ENCODE assay signal across 13 mouse cellular contexts in the genomic region with DNA sequence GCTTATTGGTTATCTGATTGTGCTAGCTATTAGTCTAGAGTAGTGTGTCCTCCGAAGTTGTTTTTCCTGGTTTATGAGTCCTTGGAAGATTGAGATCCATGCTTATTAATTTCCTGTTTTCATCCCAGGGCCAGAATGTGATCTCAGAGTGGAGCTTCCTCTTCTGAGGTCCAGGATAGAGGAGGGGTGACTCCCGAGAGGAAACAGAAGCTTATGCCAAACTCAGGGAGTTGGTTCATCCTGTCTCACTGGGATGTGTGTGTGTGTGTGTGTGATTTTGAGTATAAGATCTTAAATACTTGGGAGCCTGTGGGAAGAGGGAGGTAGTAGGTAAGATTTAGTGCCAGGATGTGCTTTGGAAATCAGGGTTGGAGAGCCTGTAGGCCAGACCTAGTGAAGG. TPM values are rescaled to one million over a fixed set of nuclear protein-coding genes. Genes with fewer than 3 reads are reported as not detected.
DNase-seq lines count a peak whose midpoint lies in the region; ATAC-seq and TF ChIP-seq lines count a peak whose summit lies in the region.
"Had no signal": no experiment of that assay in that cellular context is flagged by ENCODE, and none has a peak within 500 bp of the region (broad histone marks: within the 10 kb centered on the region; RNA-seq: fewer than 3 reads in every experiment).

No protein-coding gene starts in this region.

- H3K27me3 ChIP-seq in liver, embryonic 16.5 days (ENCODE audit: control insufficient read depth, insufficient read depth, low read depth, low read length) = no peaks in the 10 kb centered on the region
- H3K27me3 ChIP-seq in small intestine, adult 2 months (ENCODE audit: control insufficient read depth, insufficient read depth, low read length) = no peaks in the 10 kb centered on the region
- H3K27me3 ChIP-seq: hindbrain, embryonic 15.5 days had no signal

- H3K9me3 ChIP-seq in liver, embryonic 16.5 days (replicated peaks; ENCODE audit: control insufficient read depth, low read length) = no peaks in the 10 kb centered on the region
- H3K9me3 ChIP-seq: hindbrain, embryonic 15.5 days had no signal

- no peaks in the 10 kb centered on the region for H3K36me3 ChIP-seq in liver, embryonic 16.5 days (ENCODE audit: control insufficient read depth, insufficient read depth)
- H3K36me3 ChIP-seq in small intestine, adult 2 months (ENCODE audit: control insufficient read depth, insufficient read depth, low read length) = no peaks in the 10 kb centered on the region
- H3K36me3 ChIP-seq: hindbrain, embryonic 15.5 days had no signal

- no peak for TF ChIP-seq POLR2A in small intestine, adult 2 months (IDR thresholded peaks at IDR 0.05; ENCODE audit: low read depth, low read length)

- no peak overlapping the region for H3K9ac ChIP-seq in liver, embryonic 16.5 days (ENCODE audit: low read depth, low read length)
- H3K9ac ChIP-seq: forebrain, postnatal 0 days; hindbrain, embryonic 15.5 days had no signal

- TF ChIP-seq CTCF in small intestine, adult 2 months (IDR thresholded peaks at IDR 0.05; ENCODE audit: extremely low read depth, insufficient read length, insufficient replicate concordance, low read depth, low read length) = no peak

- peaks cover 8% of the 10 kb centered on the region for H3K4me1 ChIP-seq in liver, embryonic 16.5 days (ENCODE audit: control insufficient read depth, low read depth, low read length)
- H3K4me1 ChIP-seq in small intestine, adult 2 months (ENCODE audit: control insufficient read depth, insufficient read depth, insufficient read length, low read length) = peaks cover 34% of the 10 kb centered on the region

- H3K4me2 ChIP-seq in liver, embryonic 16.5 days (ENCODE audit: low read depth, low read length) = no peak overlapping the region
- H3K4me2 ChIP-seq: hindbrain, embryonic 15.5 days had no signal

- peak overlapping the region; percentile 81 for H3K27ac ChIP-seq in liver, embryonic 16.5 days (ENCODE audit: low read length)
- H3K27ac ChIP-seq in small intestine, adult 2 months (ENCODE audit: insufficient read depth, low read depth, low read length) = peak overlapping the region; percentile 98
- H3K27ac ChIP-seq: hindbrain, embryonic 15.5 days had no signal

- no peak overlapping the region for H3K4me3 ChIP-seq in liver, embryonic 16.5 days (ENCODE audit: low read depth, low read length)
- no peak overlapping the region for H3K4me3 ChIP-seq in small intestine, adult 2 months (ENCODE audit: low read depth, low read length)
- H3K4me3 ChIP-seq: hindbrain, embryonic 15.5 days had no signal

- 0 out of 2 replicates have a peak, but pooled peaks have one; percentile 7 for ATAC-seq in liver, embryonic 16.5 days (ENCODE audit: low read depth)
- no peak for ATAC-seq in CD4-positive, CD25-positive, alpha-beta regulatory T cell, adult 4 months
- ATAC-seq: forebrain, postnatal 0 days had no signal

- 30% methylated on average over 2 of the region's 2 CpGs for WGBS in liver, embryonic 16.5 days (ENCODE audit: insufficient replicate concordance)
- 10% methylated on average over 2 of the region's 2 CpGs for WGBS in small intestine, adult 2 months

- DNase-seq in adrenal gland, adult 2 months = peak; percentile 19
- no peak for DNase-seq in adrenal gland, adult 8-10 months
- peak; percentile 10 for DNase-seq in testis, postnatal 14 days (ENCODE audit: low spot score)
- DNase-seq in testis, postnatal 10 days (ENCODE audit: low spot score) = no peak
- no peak for DNase-seq in urinary bladder, postnatal 25 days (ENCODE audit: low spot score)
- DNase-seq: forebrain, postnatal 0 days; left cerebral cortex, postnatal 4 days; right cerebral cortex, adult 18-20 months; thymus, adult 18-20 months had no signal

RNA-seq across cellular contexts. Expression of a gene that starts 40.2 kb away (rescaled TPM):
- total RNA-seq in adrenal gland, adult 2 months (2021) = 100 to 1,000 TPM; 364 to 372 TPM
- 55.4 and 70.6 TPM in 2 replicates for polyA plus RNA-seq in adrenal gland, adult 2 months (2012; rRNA removed)
- 100 to 1,000 TPM; 265 to 408 (median 353) TPM for total RNA-seq in adrenal gland, adult 8-10 months (2022)
- 1,030 and 1,155 TPM in 2 replicates for polyA plus RNA-seq in liver, embryonic 16.5 days (2015; fragmentation: Nextera tagmentation; extraction: Ambion mirVana)
- polyA plus RNA-seq in small intestine, adult 2 months (2012; rRNA removed) = 201 and 1,598 TPM in 2 replicates
- 100 to 1,000 TPM; 163 to 171 TPM for polyA plus RNA-seq in CD4-positive, CD25-positive, alpha-beta regulatory T cell, adult 4 months (2017; shearing (Covaris generic))

Comparison
In these comparisons a context has a peak if more than half of its experiments do, and no peak if none do; other contexts are left out.
1. DNase-seq: peak in adrenal gland, adult 2 months (single experiment) and testis, postnatal 14 days (single experiment); none in adrenal gland, adult 8-10 months (single experiment), testis, postnatal 10 days (single experiment) and urinary bladder, postnatal 25 days (single experiment).